Mouse (Mus musculus): ENCODE results near the gene Arhgap5. TPM values are rescaled to one million over a fixed set of nuclear protein-coding genes. Genes with fewer than 3 reads are reported as not detected.
A peak's percentile ranks its signal among the peaks of the same experiment; 100 is the strongest.

The Arhgap5 gene
- polyA plus RNA-seq, 1 experiment: 9.9 TPM

- H3K4me2 ChIP-seq (ENCODE audit: low read depth): no peak overlapping the region
- no peaks in the 10 kb centered on the region for H3K36me3 ChIP-seq (ENCODE audit: control insufficient read depth, insufficient read depth)
- H3K79me2 ChIP-seq (ENCODE audit: control insufficient read depth, insufficient read depth): no peaks in the 10 kb centered on the region
- no peak overlapping the region for H3ac ChIP-seq (ENCODE audit: control insufficient read depth, insufficient read length)
- H3K4me3 ChIP-seq: no peak overlapping the region
- TF ChIP-seq POLR2AphosphoS2 (IDR thresholded peaks at IDR 0.05; ENCODE audit: insufficient read length, low read depth) (no peak), POLR2A (IDR thresholded peaks at IDR 0.05; ENCODE audit: insufficient read length, low read depth) (no peak), SRF (IDR thresholded peaks at IDR 0.05; ENCODE audit: control insufficient read depth, insufficient read length, low read depth) (no peak), TCF12 (IDR thresholded peaks at IDR 0.05; ENCODE audit: insufficient read depth, poor library complexity, severe bottlenecking) (no peak), REST (IDR thresholded peaks at IDR 0.05; ENCODE audit: insufficient read depth, insufficient read length) (no peak), CEBPB (IDR thresholded peaks at IDR 0.05; ENCODE audit: insufficient read depth, poor library complexity, severe bottlenecking) (no peak), E2F4 (IDR thresholded peaks at IDR 0.05; ENCODE audit: insufficient read depth) (no peak), TCF3 (IDR thresholded peaks at IDR 0.05; ENCODE audit: insufficient read length, low read depth) (no peak), MYOG (IDR thresholded peaks at IDR 0.05; ENCODE audit: control insufficient read depth in 1 of 3, insufficient read depth in 1 of 3, insufficient read length in 2 of 3, low read depth in 2 of 3) (no peak), MYOD1 (IDR thresholded peaks at IDR 0.05; ENCODE audit: control insufficient read depth in 1 of 3, insufficient read length in 2 of 3, low read depth in 2 of 3) (no peak), MAX (IDR thresholded peaks at IDR 0.05; ENCODE audit: low read depth) (no peak), USF1 (IDR thresholded peaks at IDR 0.05; ENCODE audit: low read depth) (no peak)
- H3K27me3 ChIP-seq (ENCODE audit: control insufficient read depth, insufficient read depth, insufficient read length): no peaks in the 10 kb centered on the region
Measured at GRCm38 (mm10) chr12:52483219-52483618, 20.6 kb upstream of the Arhgap5 start.

DNA sequence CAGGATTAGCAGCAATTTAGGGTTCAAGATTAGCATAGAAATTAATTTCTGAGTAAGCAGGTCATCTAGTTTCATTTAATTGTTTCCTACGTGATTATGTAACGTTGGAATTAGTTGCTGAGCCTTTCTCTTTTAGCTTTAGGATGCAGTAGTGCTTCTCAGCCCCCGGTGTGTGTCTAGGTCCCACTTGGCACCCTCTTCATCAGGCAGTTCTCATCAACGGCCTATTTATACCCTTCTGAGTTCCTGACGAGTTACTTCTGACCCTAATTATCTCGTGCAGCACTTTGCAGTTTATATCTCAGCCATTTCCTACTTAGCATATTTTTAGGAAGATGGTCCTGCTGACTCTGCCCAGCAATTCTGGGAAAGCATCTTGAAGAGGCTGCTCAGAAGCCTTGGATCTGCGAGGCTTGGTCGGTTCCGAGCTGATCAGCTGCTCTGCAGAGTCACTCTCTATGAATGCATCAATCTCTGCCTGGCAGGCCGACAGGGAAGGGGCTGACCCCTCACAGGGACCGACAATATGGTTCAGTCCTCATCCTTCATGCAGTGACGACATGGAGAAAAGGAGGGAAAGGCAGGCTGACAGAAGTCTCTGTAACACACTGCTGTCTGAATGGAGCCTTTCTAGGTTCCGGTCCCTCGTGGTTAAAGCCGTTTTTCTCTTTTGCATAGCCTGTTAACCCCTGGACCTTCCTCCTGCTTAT lies 15.4 kb upstream of the Arhgap5 start:
- H3K4me3 ChIP-seq: no peak overlapping the region
- TF ChIP-seq USF1 (IDR thresholded peaks at IDR 0.05; ENCODE audit: low read depth): no peak
- no peaks in the 10 kb centered on the region for H3K36me3 ChIP-seq (ENCODE audit: control insufficient read depth, insufficient read depth)
- no peaks in the 10 kb centered on the region for H3K79me2 ChIP-seq (ENCODE audit: control insufficient read depth, insufficient read depth)
- no peak overlapping the region for H3ac ChIP-seq (ENCODE audit: control insufficient read depth, insufficient read length)
- H3K4me2 ChIP-seq (ENCODE audit: low read depth): no peak overlapping the region
- H3K27me3 ChIP-seq (ENCODE audit: control insufficient read depth, insufficient read depth, insufficient read length): no peaks in the 10 kb centered on the region

DNA sequence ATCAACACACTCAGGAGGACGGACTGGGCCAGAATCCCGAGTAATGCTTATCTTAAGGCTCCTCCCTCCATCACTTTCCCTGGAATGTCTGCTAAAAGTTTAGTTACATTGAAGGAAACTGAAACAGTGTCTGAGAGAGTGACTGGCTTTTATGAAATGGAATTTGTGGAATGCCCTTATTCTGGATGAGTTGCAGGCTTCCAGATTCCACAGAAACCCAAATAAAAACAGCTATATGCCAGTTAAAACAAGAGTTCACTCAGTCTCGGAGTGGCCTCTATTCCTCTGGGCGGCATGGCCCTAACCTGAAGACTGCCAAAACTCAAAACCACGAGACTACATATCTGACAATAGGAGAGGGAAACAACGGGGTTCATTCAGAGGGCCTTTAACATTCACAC lies 10.5 kb upstream of the Arhgap5 start:
- TF ChIP-seq POLR2A (IDR thresholded peaks at IDR 0.05; ENCODE audit: insufficient read length, low read depth) (no peak), REST (IDR thresholded peaks at IDR 0.05; ENCODE audit: insufficient read depth, insufficient read length) (no peak), TCF12 (IDR thresholded peaks at IDR 0.05; ENCODE audit: insufficient read depth, poor library complexity, severe bottlenecking) (no peak), MAX (IDR thresholded peaks at IDR 0.05; ENCODE audit: low read depth) (no peak), MYOD1 (IDR thresholded peaks at IDR 0.05; ENCODE audit: control insufficient read depth in 1 of 3, insufficient read length in 2 of 3, low read depth in 2 of 3) (no peak), E2F4 (IDR thresholded peaks at IDR 0.05; ENCODE audit: insufficient read depth) (no peak), SRF (IDR thresholded peaks at IDR 0.05; ENCODE audit: control insufficient read depth, insufficient read length, low read depth) (no peak), TCF3 (IDR thresholded peaks at IDR 0.05; ENCODE audit: insufficient read length, low read depth) (no peak), CEBPB (IDR thresholded peaks at IDR 0.05; ENCODE audit: insufficient read depth, poor library complexity, severe bottlenecking) (no peak), POLR2AphosphoS2 (IDR thresholded peaks at IDR 0.05; ENCODE audit: insufficient read length, low read depth) (no peak), MYOG (IDR thresholded peaks at IDR 0.05; ENCODE audit: control insufficient read depth in 1 of 3, insufficient read depth in 1 of 3, insufficient read length in 2 of 3, low read depth in 2 of 3) (no peak), USF1 (IDR thresholded peaks at IDR 0.05; ENCODE audit: low read depth) (no peak)
- H3K79me2 ChIP-seq (ENCODE audit: control insufficient read depth, insufficient read depth): no peaks in the 10 kb centered on the region

DNA sequence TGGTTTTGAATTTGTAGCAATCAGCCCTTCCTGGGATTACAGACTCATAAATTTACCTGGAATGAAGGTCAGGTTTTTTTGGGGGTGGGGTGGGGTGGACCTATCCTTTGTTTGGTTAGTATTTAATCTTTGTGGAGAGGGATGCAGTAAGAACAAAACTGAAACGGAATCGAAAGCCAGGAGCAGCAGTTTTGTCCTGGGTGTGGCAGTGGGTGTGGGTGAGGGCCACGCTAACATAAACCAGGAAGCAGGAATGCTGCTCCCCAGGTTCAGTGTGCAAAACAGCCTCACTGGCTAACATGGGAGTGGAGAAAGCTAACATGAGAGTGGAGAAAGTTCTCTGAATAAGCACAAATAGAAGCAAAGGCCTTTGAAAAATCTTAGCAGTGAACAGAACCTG lies 6.6 kb upstream of the Arhgap5 start:
- no peak overlapping the region for H3K4me3 ChIP-seq
- TF ChIP-seq SRF (IDR thresholded peaks at IDR 0.05; ENCODE audit: control insufficient read depth, insufficient read length, low read depth) (no peak), MYOG (IDR thresholded peaks at IDR 0.05; ENCODE audit: control insufficient read depth in 1 of 3, insufficient read depth in 1 of 3, insufficient read length in 2 of 3, low read depth in 2 of 3) (no peak), POLR2A (IDR thresholded peaks at IDR 0.05; ENCODE audit: insufficient read length, low read depth) (no peak), TCF3 (IDR thresholded peaks at IDR 0.05; ENCODE audit: insufficient read length, low read depth) (no peak), REST (IDR thresholded peaks at IDR 0.05; ENCODE audit: insufficient read depth, insufficient read length) (no peak), POLR2AphosphoS2 (IDR thresholded peaks at IDR 0.05; ENCODE audit: insufficient read length, low read depth) (no peak), MAX (IDR thresholded peaks at IDR 0.05; ENCODE audit: low read depth) (no peak), USF1 (IDR thresholded peaks at IDR 0.05; ENCODE audit: low read depth) (no peak), E2F4 (IDR thresholded peaks at IDR 0.05; ENCODE audit: insufficient read depth) (no peak), CEBPB (IDR thresholded peaks at IDR 0.05; ENCODE audit: insufficient read depth, poor library complexity, severe bottlenecking) (no peak), TCF12 (IDR thresholded peaks at IDR 0.05; ENCODE audit: insufficient read depth, poor library complexity, severe bottlenecking) (no peak), MYOD1 (IDR thresholded peaks at IDR 0.05; ENCODE audit: control insufficient read depth in 1 of 3, insufficient read length in 2 of 3, low read depth in 2 of 3) (no peak)
- no peaks in the 10 kb centered on the region for H3K27me3 ChIP-seq (ENCODE audit: control insufficient read depth, insufficient read depth, insufficient read length)
- no peaks in the 10 kb centered on the region for H3K36me3 ChIP-seq (ENCODE audit: control insufficient read depth, insufficient read depth)
- H3K4me2 ChIP-seq (ENCODE audit: low read depth): no peak overlapping the region
- H3K79me2 ChIP-seq (ENCODE audit: control insufficient read depth, insufficient read depth): no peaks in the 10 kb centered on the region
- no peak overlapping the region for H3ac ChIP-seq (ENCODE audit: control insufficient read depth, insufficient read length)

More for the DNA sequence above, 10.5 kb upstream of the Arhgap5 start:
- no peaks in the 10 kb centered on the region for H3K27me3 ChIP-seq (ENCODE audit: control insufficient read depth, insufficient read depth, insufficient read length)
- no peak overlapping the region for H3K4me3 ChIP-seq
- H3ac ChIP-seq (ENCODE audit: control insufficient read depth, insufficient read length): no peak overlapping the region
- peak overlapping the region; percentile 49 for H3K4me2 ChIP-seq (ENCODE audit: low read depth)
- no peaks in the 10 kb centered on the region for H3K36me3 ChIP-seq (ENCODE audit: control insufficient read depth, insufficient read depth)
